Mouse (Mus musculus) embryo, embryonic 10.5 days (tissue): Measurements from ENCODE around the gene Lrrc26.
A peak's percentile ranks its signal among the peaks of the same experiment; 100 is the strongest.

ENCODE experiments used
- DNase-seq: peaks from one replicate; pipeline ENCODE4 v3.0.0-alpha.2; 2015; ENCODE audit warnings: low spot score

The Lrrc26 gene

GRCm38 (mm10) chr2:25298046-25298445 is 8.3 kb downstream of the Lrrc26 start:
- DNase-seq, result no peak

DNA sequence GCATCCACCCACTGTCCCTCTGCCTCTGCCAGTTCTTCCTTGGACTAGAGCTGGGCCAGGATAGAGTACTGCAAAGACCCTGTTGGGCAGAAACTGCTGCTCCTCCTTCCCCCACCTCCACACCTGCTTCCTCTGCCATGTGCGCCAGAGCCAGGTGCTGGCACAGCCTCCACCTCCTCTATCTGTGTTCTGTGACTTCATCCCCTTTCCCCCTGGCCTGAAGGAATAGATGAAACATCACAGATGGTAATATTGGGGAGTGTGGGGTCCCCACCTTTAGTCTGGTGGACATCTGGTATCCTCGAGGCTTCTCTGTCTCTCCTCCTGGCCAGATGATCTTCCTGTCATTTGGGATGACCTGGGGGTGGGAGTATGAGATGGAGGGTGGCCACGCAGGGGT is 13.7 kb downstream of the Lrrc26 start:
- no peak for DNase-seq

DNA sequence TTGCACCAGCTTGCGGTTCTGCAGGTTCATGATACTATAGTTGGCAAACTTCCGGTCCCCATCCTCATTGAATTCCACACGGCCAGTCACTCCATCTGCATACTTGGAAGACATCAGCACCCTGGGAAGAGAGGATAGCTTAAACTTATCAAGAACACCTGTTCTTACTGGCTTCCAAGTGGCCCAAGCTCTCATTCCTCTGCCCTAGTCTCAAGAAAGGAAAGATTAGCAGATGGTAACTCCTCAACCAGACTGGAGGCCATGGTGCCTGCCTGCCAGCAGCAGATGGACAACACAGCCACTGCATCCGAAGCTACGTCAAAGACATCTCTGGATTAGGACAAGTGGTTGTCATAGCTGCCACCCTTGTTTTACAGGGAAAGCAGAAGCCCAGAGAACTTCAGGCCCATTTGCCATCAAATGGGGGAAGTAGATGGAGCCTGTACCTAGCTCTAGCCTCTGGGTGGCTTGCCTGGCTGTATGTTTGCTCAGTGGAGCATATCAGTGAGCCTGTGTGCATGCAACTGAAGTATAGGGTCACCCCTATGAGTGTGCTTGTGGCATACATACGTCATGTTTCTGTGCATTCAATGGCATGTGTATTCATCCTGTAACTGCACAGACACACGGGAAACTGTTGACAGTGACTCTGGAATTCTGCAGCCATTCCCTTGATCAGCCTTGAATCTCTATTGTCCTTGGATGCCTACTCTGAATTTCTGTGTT is 14.4 kb downstream of the Lrrc26 start:
- DNase-seq, result no peak

DNA sequence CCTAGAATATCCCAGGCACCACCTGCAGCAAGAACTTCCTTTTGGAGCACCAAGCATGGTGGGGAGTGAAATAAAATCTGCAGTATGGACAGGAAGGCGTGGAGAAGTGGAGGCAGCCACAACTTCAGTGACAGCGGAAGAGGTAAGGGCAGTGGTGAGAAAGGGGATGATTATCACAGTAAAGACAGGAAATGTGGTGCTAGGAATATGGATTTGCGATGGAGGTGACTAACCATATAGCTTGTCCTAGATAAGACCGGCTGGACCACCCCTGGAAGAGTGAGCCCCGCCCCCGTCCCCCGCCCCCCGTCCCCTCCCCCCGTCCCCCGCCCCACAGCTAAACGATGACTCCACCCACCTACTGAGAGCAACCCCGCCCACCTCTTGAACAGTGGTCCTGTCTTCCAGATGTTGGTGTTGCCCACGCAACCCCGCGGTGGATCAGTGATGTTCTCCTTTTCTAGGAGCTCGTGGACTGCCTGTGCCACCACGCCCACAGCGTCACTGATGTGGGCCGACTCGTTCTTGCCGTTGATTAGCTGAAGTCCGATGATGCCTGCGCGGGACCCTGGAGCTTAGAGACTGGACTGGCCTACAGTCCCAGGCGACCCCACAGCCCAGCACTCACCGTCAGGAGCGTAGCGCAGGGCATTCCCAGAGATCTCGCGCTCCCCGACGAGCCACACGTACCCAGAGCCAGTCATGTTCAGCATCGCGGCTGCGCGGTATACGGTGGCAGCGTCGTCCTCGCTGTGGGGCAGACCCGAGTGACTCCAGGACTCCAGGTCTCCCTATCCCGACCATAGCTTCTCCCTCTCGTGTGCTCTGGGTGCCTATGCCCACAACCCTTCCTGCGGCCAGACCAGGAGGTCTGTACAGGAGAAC is 15.2 kb downstream of the Lrrc26 start:
- peak; percentile 75 for DNase-seq

GRCm38 (mm10) chr2:25305587-25306359 is 16.1 kb downstream of the Lrrc26 start:
- DNase-seq, result no peak

DNA sequence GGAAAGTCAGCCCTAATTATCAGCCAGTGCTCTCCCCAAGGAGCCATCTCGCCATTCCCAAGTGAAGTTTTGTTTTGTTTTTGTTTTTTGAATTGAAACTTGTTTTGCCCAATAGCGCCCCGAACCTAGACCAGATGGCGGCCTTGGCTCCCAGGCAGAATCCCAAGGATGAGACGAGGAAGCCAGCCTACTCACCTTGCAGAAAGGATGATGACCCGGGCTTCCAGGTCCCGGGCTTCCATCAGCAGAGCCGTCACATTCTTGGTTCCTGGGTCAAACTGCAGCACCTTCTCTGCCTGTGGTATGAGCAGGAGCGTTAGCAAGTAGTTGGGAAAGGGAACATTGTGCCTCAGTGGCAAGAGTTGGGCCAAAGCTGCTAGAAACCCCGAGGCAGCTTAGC is 20.5 kb downstream of the Lrrc26 start:
- no peak for DNase-seq

DNA sequence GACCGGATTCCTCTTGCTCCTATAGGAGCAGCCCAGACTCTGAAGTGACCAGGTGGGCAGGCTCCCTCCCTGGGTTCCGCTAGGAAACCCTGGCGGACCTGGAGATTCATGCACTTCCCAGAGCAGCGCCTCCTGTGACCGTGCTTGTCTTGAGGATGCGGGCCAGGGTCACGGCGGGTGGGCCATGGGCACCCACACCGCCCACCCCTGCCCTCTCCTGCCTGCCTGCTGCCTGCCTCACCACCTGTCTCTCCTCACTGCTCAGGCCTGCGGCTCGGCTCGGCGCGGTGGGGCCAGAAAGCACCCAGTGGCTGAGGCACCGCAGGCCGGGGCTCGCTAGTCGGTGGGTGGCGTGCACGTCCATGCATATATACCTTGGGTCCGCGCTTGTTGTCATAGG is 21.3 kb downstream of the Lrrc26 start:
- no peak for DNase-seq

DNA sequence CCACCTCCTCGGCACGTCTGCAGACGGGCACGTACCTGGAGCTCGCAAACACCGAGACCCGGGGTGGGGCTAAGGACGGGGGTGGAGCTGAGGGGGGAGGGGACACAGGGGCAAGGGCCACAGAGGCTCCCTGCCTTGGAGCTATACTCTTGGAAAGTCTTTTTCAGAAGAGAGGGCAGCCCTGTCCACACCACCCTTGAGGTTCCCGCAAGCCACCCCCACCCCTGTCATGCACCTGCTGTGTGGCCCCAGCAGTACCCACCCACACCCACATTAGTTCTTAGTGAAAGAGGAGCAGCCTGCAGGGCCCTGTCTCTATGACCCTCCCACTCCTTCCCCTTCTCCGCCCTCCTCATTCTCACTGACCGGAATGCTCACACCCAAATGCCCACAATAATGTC is 21.8 kb downstream of the Lrrc26 start:
- no peak for DNase-seq

GRCm38 (mm10) chr2:25318119-25318966 is 28.6 kb downstream of the Lrrc26 start:
- DNase-seq, result no peak

GRCm38 (mm10) chr2:25318971-25319773 is 29.5 kb downstream of the Lrrc26 start, which contains the start of gene Grin1:
TSS of gene Grin1 (minus strand) at chr2:25319187.
- peak; percentile 81 for DNase-seq

- no peak for DNase-seq
Observed at GRCm38 (mm10) chr2:25320084-25320483, 30.4 kb downstream of the Lrrc26 start.

DNA sequence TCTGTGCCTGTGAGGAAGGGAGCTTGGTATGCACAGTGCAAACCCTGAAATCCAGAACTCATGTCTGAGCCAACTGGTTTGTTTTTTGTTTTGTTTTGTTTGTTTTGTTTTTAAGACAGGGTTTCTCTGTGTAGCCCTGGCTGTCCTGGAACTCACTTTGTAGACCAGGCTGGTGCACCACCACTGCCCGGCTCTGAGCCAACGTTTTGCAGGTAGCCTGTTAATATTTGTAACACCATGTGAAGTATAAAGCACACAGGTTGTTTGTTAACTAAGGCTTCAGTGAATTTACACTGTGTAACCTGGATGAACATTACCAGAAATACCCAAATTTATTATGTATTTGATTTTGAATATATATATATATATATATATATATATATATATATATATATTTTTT is 36.3 kb downstream of the Lrrc26 start:
- no peak for DNase-seq

- peak; percentile 68 for DNase-seq
Observed at GRCm38 (mm10) chr2:25328440-25328839, 38.7 kb downstream of the Lrrc26 start.

- DNase-seq, result peak; percentile 5
Observed at GRCm38 (mm10) chr2:25331470-25331869, 41.8 kb downstream of the Lrrc26 start.

GRCm38 (mm10) chr2:25332286-25333160 is 42.8 kb downstream of the Lrrc26 start, which contains the start of gene Man1b1:
TSS of gene Man1b1 (plus strand) at chr2:25332338.
- peak; percentile 100 for DNase-seq

DNA sequence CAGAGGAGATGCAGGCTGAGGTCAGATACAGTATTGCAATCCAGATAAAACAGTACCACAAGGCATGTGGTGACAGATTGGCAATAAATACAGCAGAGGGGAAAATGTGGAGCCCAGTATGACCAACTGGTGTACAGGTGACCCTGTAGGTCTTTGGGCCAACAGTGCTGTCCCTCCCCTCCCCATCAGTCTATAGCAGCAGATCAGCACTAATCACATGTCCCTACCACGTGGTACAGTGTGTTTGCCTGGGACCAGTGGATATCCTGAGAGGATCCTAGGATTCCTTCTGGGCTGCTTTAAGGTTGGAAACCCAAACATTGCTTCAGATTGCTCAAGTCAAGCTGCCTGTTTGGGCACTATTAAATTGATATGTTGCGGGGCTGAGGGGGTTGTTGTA is 43.9 kb downstream of the Lrrc26 start:
- DNase-seq, result no peak

DNA sequence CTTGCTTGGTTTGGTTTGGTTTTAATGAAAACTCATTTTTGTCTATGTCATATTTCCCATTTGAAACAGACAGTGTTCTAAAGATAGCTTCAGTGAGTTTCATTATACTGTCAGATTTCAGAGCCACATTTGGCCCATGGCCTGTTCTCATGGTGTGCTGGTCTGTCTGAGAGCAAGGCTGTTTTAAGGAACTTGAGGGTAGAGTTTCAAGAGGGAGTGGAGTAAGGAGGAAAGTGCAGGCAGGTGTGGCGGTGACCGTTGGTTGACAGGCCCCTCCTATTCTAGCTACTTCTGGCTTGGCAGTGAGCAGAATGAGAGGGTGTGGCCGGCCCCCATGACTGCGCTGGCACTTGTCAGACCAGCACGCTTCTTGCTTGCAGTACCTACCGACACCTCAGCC is 48.6 kb downstream of the Lrrc26 start:
- no peak for DNase-seq
